Mouse (Mus musculus): ENCODE measurements around the gene Pepd. TPM values are rescaled to one million over a fixed set of nuclear protein-coding genes. Genes with fewer than 3 reads are reported as not detected.

Pepd gene
- polyA plus RNA-seq (2012; fragmentation: generic; extraction: Trizol) = 10 to 100 TPM; 32.1 to 35.9 TPM

DNA sequence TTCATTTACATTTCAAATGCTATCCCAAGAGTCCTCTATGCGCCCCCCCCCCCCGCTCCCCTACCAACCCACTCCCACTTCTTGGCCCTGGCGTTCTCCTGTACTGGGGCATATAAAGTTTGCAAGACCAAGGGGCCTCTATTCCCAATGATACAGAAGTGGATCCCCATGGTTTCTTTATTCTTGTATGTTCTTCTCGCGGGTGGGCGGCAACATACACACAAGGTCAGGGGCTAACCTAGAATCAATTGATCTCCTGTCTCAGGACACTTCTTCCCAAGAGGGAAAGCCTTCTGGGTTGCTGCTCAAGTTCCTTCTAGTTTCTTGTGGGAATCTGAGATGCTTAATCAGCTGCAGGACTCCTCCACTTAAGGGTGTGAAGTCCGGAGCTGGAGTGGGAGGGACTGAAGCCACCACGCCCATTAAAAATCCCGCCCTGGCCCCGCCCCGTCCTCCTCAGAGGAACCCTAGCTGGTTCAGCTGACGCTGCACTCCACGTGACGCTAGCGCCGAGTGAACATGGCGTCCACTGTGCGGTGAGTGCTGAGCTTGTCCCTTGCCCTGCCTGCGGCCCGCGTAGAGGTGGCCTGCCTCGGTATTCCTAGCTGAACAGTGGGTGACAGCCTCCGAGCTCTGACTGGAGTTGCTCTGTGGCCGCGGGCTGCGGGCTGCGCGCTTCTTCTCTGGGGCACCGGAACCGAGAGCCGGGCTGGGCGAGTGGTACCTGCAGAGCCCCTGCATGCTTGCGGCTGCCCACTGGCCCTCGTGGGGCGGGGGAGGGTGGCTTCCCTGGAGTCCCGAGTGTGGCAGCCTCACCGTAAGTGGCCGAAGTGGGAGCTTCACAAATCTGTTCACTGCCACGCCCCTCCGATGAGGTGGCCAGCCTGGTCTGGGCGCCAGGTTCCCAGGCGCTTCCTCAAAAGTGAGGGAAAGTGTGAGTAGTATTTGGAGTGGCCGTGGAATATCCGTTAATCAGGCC is at the start of gene Pepd:
Pepd (plus strand) TSS at position 461 of the 979 bp plus-strand sequence.

DNA sequence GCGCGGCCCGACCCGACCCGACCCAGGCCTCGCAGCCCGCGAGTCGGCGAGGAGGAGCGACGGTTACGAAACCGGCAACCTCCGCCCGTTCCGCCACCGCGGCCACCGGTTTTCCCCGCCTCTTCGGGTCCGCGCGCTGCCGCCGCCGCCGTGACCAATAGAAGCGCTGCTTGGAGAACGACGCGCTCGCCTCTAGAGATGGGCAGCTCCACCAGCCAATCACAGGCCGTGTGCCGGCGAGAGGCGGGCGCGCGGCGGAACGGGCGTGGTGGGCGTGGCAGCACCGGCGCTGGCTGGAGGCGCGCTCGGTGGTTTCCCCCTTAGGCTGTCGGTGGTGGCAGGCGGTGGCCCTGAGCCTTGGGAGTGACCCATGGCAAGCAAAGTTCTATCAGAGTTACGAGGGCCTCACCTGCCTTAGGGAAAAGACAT is 144.3 kb downstream of the Pepd start, which contains the start of gene Cebpg:
Cebpg (minus strand) TSS at position 138 of the 429 bp plus-strand sequence.

Other genes with a start within 250 kb of the Pepd start
- gene Chst8, start 99.7 kb upstream of the Pepd start, polyA plus RNA-seq (2012; fragmentation: generic; extraction: Trizol) = not detected
- gene Cebpg, start 144.2 kb downstream of the Pepd start, polyA plus RNA-seq (2012; fragmentation: generic; extraction: Trizol) = 1 to 10 TPM; 1.9 to 7.0 TPM
- gene Cebpa, start 206.9 kb downstream of the Pepd start, polyA plus RNA-seq (2012; fragmentation: generic; extraction: Trizol) = 1 to 10 TPM in 1 of 2 experiments, under 1 TPM in 1; 0.57 to 4.2 TPM

Measured in C3H10T1/2 (cell line).